Mouse (Mus musculus) frontal cortex, postnatal 36 days (tissue): ENCODE data around the gene Bspry.
"Not testable (repeated sequence)": the region's sequence is repeated elsewhere in the genome, so short reads cannot be mapped to it uniquely, and the experiment has no call there.

Experiments
- DNase-seq, 2 experiments: peaks; one replicate each; pipeline ENCODE4 v3.0.0; 2022; ENCODE audit warnings: low spot score in 2 of 2

Gene Bspry

GRCm38 (mm10) chr4:62479937-62480708 is at the start of gene Bspry:
Bspry (plus strand) TSS chr4:62480053.
- no peak for DNase-seq

- no peak for DNase-seq
These were observed 49.2 kb upstream of the Bspry start for GRCm38 (mm10) chr4:62430678-62431077.

GRCm38 (mm10) chr4:62431522-62431921 is 48.3 kb upstream of the Bspry start:
- DNase-seq: no peak

- DNase-seq: no peak
These were observed 45.6 kb upstream of the Bspry start for GRCm38 (mm10) chr4:62433939-62434870.

- DNase-seq: no peak
These were observed 44.8 kb upstream of the Bspry start, which contains the start of gene Rnf183 for GRCm38 (mm10) chr4:62435081-62435480. Rnf183 (minus strand) TSS chr4:62435252.

- no peak for DNase-seq
These were observed 42.5 kb upstream of the Bspry start for GRCm38 (mm10) chr4:62437256-62437778.

GRCm38 (mm10) chr4:62437871-62438270 is 42.0 kb upstream of the Bspry start:
- DNase-seq: no peak

- no peak for DNase-seq
These were observed 40.1 kb upstream of the Bspry start for GRCm38 (mm10) chr4:62439793-62440192.

GRCm38 (mm10) chr4:62440544-62440943 is 39.3 kb upstream of the Bspry start:
- no peak for DNase-seq

GRCm38 (mm10) chr4:62440986-62441385 is 38.9 kb upstream of the Bspry start:
- no peak for DNase-seq

GRCm38 (mm10) chr4:62454995-62455394 is 24.9 kb upstream of the Bspry start:
- DNase-seq: peak; percentile 17 to 40

- peak; percentile 48 to 76 for DNase-seq
These were observed 20.8 kb upstream of the Bspry start for GRCm38 (mm10) chr4:62459081-62459480.

- DNase-seq: no peak
These were observed 19.5 kb upstream of the Bspry start for GRCm38 (mm10) chr4:62460348-62460747.

- no peak for DNase-seq
These were observed 16.7 kb upstream of the Bspry start for GRCm38 (mm10) chr4:62463124-62463523.

GRCm38 (mm10) chr4:62468158-62468557 is 11.7 kb upstream of the Bspry start:
- DNase-seq: no peak

- DNase-seq: peak; percentile 80 to 86
These were observed 9.2 kb upstream of the Bspry start, which contains the start of gene Wdr31 for GRCm38 (mm10) chr4:62470598-62471051. Wdr31 (minus strand) TSS chr4:62470896.

- DNase-seq: peak in 1 of 2 experiments; percentile 59
These were observed 7.8 kb upstream of the Bspry start for GRCm38 (mm10) chr4:62472071-62472470.

- no peak for DNase-seq
These were observed 4.7 kb upstream of the Bspry start for GRCm38 (mm10) chr4:62475131-62475530.

GRCm38 (mm10) chr4:62475793-62476192 is 4.1 kb upstream of the Bspry start:
- DNase-seq: no peak

GRCm38 (mm10) chr4:62477542-62478244 is 2.2 kb upstream of the Bspry start:
- DNase-seq: no peak

GRCm38 (mm10) chr4:62479593-62479936 is 288 bp upstream of the Bspry start:
- DNase-seq: not testable (repeated sequence)
